Comparison of ENCODE assay signal across 19 mouse cellular contexts in the genomic region with DNA sequence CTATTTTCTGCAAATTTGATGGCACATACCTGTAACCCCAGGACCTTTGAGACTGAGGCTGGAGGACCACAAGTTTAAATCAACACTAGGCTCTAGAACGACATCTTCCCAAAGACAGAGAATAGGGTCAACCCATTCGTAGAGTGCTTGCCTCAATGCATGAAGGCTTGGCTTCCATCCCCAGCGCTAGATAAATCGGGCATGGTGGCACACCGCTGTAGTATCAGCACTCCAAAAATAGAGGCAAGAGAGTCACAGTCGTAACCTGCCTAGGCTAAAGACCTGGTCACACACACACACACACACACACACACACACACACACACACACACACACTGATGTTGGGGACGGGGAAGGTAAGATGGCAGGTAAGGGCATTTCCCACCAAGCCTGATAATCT. TPM values are rescaled to one million over a fixed set of nuclear protein-coding genes. Genes with fewer than 3 reads are reported as not detected.
DNase-seq lines count a peak whose midpoint lies in the region; ATAC-seq and TF ChIP-seq lines count a peak whose summit lies in the region.
"Had no signal": no experiment of that assay in that cellular context is flagged by ENCODE, and none has a peak within 500 bp of the region (broad histone marks: within the 10 kb centered on the region; RNA-seq: fewer than 3 reads in every experiment).

No protein-coding gene starts in this region.

- peaks cover 3% of the 10 kb centered on the region; the same call in 1 of the 2 replicates for H3K27me3 ChIP-seq in heart, adult 2 months (ENCODE audit: control insufficient read depth, insufficient read depth, low read length)
- H3K27me3 ChIP-seq in heart, embryonic 11.5 days (ENCODE audit: control insufficient read depth, insufficient read depth, low read length): peaks cover 44% of the 10 kb centered on the region
- H3K27me3 ChIP-seq: Patski had no signal

- no peak for TF ChIP-seq POLR2A in heart, adult 2 months (IDR thresholded peaks at IDR 0.05; ENCODE audit: insufficient read depth, low read depth, low read length)

- intact Hi-C loops in heart, adult 2 months (cut with DNase I): no loop called here

- 61% methylated on average over 7 of the region's 7 CpGs for WGBS in heart, adult 2 months
- 78% methylated on average over 7 of the region's 7 CpGs for WGBS in heart, embryonic 11.5 days (ENCODE audit: insufficient replicate concordance)

- H3K27ac ChIP-seq in heart, adult 2 months: no peak overlapping the region
- no peak overlapping the region for H3K27ac ChIP-seq in heart, embryonic 11.5 days (ENCODE audit: low read depth, low read length)

- TF ChIP-seq CTCF in heart, adult 2 months (IDR thresholded peaks at IDR 0.05): no peak

- no peaks in the 10 kb centered on the region for H3K36me3 ChIP-seq in heart, adult 2 months (ENCODE audit: control insufficient read depth, insufficient read depth, low read length)
- H3K36me3 ChIP-seq in heart, embryonic 11.5 days (ENCODE audit: control insufficient read depth, insufficient read depth, low read length): no peaks in the 10 kb centered on the region
- H3K36me3 ChIP-seq: G1E had no signal

- TF ChIP-seq EP300 in heart, adult 2 months (IDR thresholded peaks at IDR 0.05; ENCODE audit: insufficient read depth, low read depth, low read length): 0 out of 2 replicates have a peak, but pooled peaks have one; percentile 21

- DNase-seq in heart, adult 2 months: peak in 1 of 2 experiments; percentile 44
- DNase-seq: adrenal gland, adult 2 months; adrenal gland, adult 8-10 months; adrenal gland, postnatal 10 days; adrenal gland, postnatal 14 days; adrenal gland, postnatal 25 days; adrenal gland, postnatal 36 days; B cell, adult 2 months; cerebellum, adult 11 months; cerebellum, adult 11-12 months; cerebellum, adult 18-20 months; cerebellum, adult 2 months had no signal

- H3K4me3 ChIP-seq in heart, adult 2 months: no peak overlapping the region
- no peak overlapping the region for H3K4me3 ChIP-seq in heart, embryonic 11.5 days (ENCODE audit: low read depth, low read length)

- no peak overlapping the region for H3K9ac ChIP-seq in heart, adult 2 months (ENCODE audit: low read depth, low read length)
- H3K9ac ChIP-seq in heart, embryonic 11.5 days (ENCODE audit: low read depth, low read length): no peak overlapping the region

- no peaks in the 10 kb centered on the region for H3K79me2 ChIP-seq in heart, adult 2 months (replicated peaks; ENCODE audit: control insufficient read depth, insufficient read depth, low read length)

- ATAC-seq in heart, embryonic 11.5 days (replicated peaks; ENCODE audit: insufficient number of reproducible peaks, low FRiP score, low TSS enrichment): no peak
- ATAC-seq: activated CD4-positive, CD25-positive, alpha-beta regulatory T cell, adult 4 months; CD4-positive, CD25-positive, alpha-beta regulatory T cell, adult 4 months; Patski had no signal

- H3K4me2 ChIP-seq in heart, embryonic 11.5 days: no peak overlapping the region

- no peaks in the 10 kb centered on the region for H3K9me3 ChIP-seq in heart, embryonic 11.5 days (replicated peaks; ENCODE audit: control insufficient read depth, low read length)
- H3K9me3 ChIP-seq: G1E had no signal

- no peaks in the 10 kb centered on the region; the same call in none of the 2 replicates for H3K4me1 ChIP-seq in heart, adult 2 months (ENCODE audit: control insufficient read depth, insufficient read depth, low read length)
- H3K4me1 ChIP-seq in heart, embryonic 11.5 days (ENCODE audit: control insufficient read depth, insufficient read depth, low read length): peaks cover 4% of the 10 kb centered on the region; the same call in 1 of the 2 replicates

RNA-seq across cellular contexts. Expression of gene Htr6, which starts 4.9 kb away (rescaled TPM):
- total RNA-seq in heart, adult 2 months (2021): not detected
- polyA plus RNA-seq in heart, adult 2 months (2012; rRNA removed): not detected in 2 replicates
- not detected in 2 replicates for polyA plus RNA-seq in heart, embryonic 11.5 days (2014; fragmentation: Nextera tagmentation; extraction: Ambion mirVana)
- total RNA-seq: adrenal gland, postnatal 14 days; CH12.LX; G1E had no signal
- polyA plus RNA-seq: activated CD4-positive, CD25-positive, alpha-beta regulatory T cell, adult 4 months; CD4-positive, CD25-positive, alpha-beta regulatory T cell, adult 4 months; G1E had no signal

RNA-seq across cellular contexts. Expression of gene Nbl1, which starts 12.5 kb away (rescaled TPM):
- total RNA-seq in heart, adult 2 months (2021): 10 to 100 TPM; 21.9 to 24.0 TPM
- polyA plus RNA-seq in heart, adult 2 months (2012; rRNA removed): 29.1 and 32.9 TPM in 2 replicates
- polyA plus RNA-seq in heart, embryonic 11.5 days (2014; fragmentation: Nextera tagmentation; extraction: Ambion mirVana): 6.3 and 7.2 TPM in 2 replicates
- total RNA-seq: MEL had no signal

RNA-seq across cellular contexts. Expression of gene Minos1, which starts 50.7 kb away (rescaled TPM):
- total RNA-seq in heart, adult 2 months (2021): 100 to 1,000 TPM; 586 to 660 TPM
- polyA plus RNA-seq in heart, adult 2 months (2012; rRNA removed): 203 and 282 TPM in 2 replicates
- polyA plus RNA-seq in heart, embryonic 11.5 days (2014; fragmentation: Nextera tagmentation; extraction: Ambion mirVana): 649 and 675 TPM in 2 replicates
